Mouse (Mus musculus) MEL (cell line): ENCODE measurements around the gene Idi1.

Source experiments
- CHD2 ChIP-seq: IDR thresholded peaks from 2 replicates; pipeline ENCODE4 v1.6.1; 2011; ENCODE audit warnings: low read length, improper control_type of control experiment
- CTCF ChIP-seq, 3 experiments: IDR thresholded peaks in 2 of 3; conservative IDR thresholded peaks in 1 of 3; 2 replicates each; pipeline ENCODE4 v1.5.1; 2011 to 2012; ENCODE audit warnings: low read length in 3 of 3, low read depth in 2 of 3, mild to moderate bottlenecking in 2 of 3, improper control_type of control experiment in 1 of 3, inconsistent platforms in 1 of 3, mixed read lengths in 1 of 3, moderate library complexity in 1 of 3; ENCODE audit not compliant: control insufficient read depth in 1 of 3, insufficient read depth in 1 of 3, poor library complexity in 1 of 3, severe bottlenecking in 1 of 3
- E2F4 ChIP-seq: IDR thresholded peaks from 2 replicates; pipeline ENCODE4 v1.6.1; 2011; ENCODE audit warnings: low read depth, low read length, improper control_type of control experiment, borderline replicate concordance
- EP300 ChIP-seq, 2 experiments: IDR thresholded peaks; 2 replicates each; pipeline ENCODE4 v1.6.1; 2011; ENCODE audit warnings: improper control_type of control experiment in 2 of 2, low read length in 2 of 2, low read depth in 1 of 2, mild to moderate bottlenecking in 1 of 2
- ETS1 ChIP-seq: IDR thresholded peaks from 2 replicates; pipeline ENCODE4 v1.6.1; 2012; ENCODE audit warnings: low read depth, mild to moderate bottlenecking, inconsistent platforms, low read length, improper control_type of control experiment, moderate library complexity
- JUND ChIP-seq: IDR thresholded peaks from 2 replicates; pipeline ENCODE4 v1.6.1; 2011; ENCODE audit warnings: low read depth, mild to moderate bottlenecking, improper control_type of control experiment, low read length
- POLR2A ChIP-seq, 2 experiments: IDR thresholded peaks; 2 replicates each; pipeline ENCODE4 v1.6.1; 2011 to 2012; ENCODE audit warnings: low read length in 2 of 2, mild to moderate bottlenecking in 2 of 2, control low read depth in 1 of 2, improper control_type of control experiment in 1 of 2, low read depth in 1 of 2, moderate library complexity in 1 of 2; ENCODE audit not compliant: control insufficient read depth in 1 of 2, insufficient read depth in 1 of 2, poor library complexity in 1 of 2
- POLR2AphosphoS5 ChIP-seq: IDR thresholded peaks from 2 replicates; pipeline ENCODE4 v1.6.1; 2012; ENCODE audit warnings: low read depth, borderline replicate concordance, mild to moderate bottlenecking, inconsistent platforms, low read length, moderate library complexity, mixed read lengths
- TAL1 ChIP-seq: IDR thresholded peaks from 2 replicates; pipeline ENCODE4 v1.6.1; 2012; ENCODE audit warnings: mild to moderate bottlenecking, inconsistent platforms, low read length, moderate library complexity, mixed read lengths
- TCF12 ChIP-seq: IDR thresholded peaks from 2 replicates; pipeline ENCODE4 v1.6.1; 2014; ENCODE audit warnings: low read depth, mild to moderate bottlenecking, inconsistent platforms, low read length, improper control_type of control experiment, moderate library complexity
- USF1 ChIP-seq: IDR thresholded peaks from 2 replicates; pipeline ENCODE4 v1.6.1; 2014; ENCODE audit warnings: low read depth, mild to moderate bottlenecking, inconsistent platforms, low read length, improper control_type of control experiment, moderate library complexity
- ZNF384 ChIP-seq: IDR thresholded peaks from 2 replicates; pipeline ENCODE4 v1.6.1; 2012; ENCODE audit warnings: low read depth, mild to moderate bottlenecking, inconsistent platforms, low read length, improper control_type of control experiment

- TF ChIP-seq CHD2 = no peak
- TF ChIP-seq ETS1 = no peak
- TF ChIP-seq CTCF (IDR thresholded peaks at IDR 0.05 in 2 of 3, conservative IDR thresholded peaks at IDR 0.05 in 1 of 3; ENCODE audit: control insufficient read depth in 1 of 3, insufficient read depth in 1 of 3, low read depth in 2 of 3, low read length in 3 of 3, poor library complexity in 1 of 3, severe bottlenecking in 1 of 3) = no peak
- no peak for TF ChIP-seq POLR2A (IDR thresholded peaks at IDR 0.05; ENCODE audit: control insufficient read depth in 1 of 2, insufficient read depth in 1 of 2, low read depth in 1 of 2, low read length in 2 of 2, poor library complexity in 1 of 2)
- no peak for TF ChIP-seq EP300 (IDR thresholded peaks at IDR 0.05; ENCODE audit: low read depth in 1 of 2, low read length in 2 of 2)
- no peak for TF ChIP-seq POLR2AphosphoS5
- TF ChIP-seq JUND = no peak
- TF ChIP-seq TCF12 = no peak
- TF ChIP-seq E2F4 = no peak
- no peak for TF ChIP-seq USF1
- no peak for TF ChIP-seq TAL1
- no peak for TF ChIP-seq ZNF384
Observed at GRCm38 (mm10) chr13:8838394-8838793, 46.9 kb upstream of the Idi1 start.
